Mouse (Mus musculus) hematopoietic stem cell, adult 5-6 weeks (primary cell): ENCODE measurements around the gene Plin5. TPM values are rescaled to one million over a fixed set of nuclear protein-coding genes. Genes with fewer than 3 reads are reported as not detected.

ENCODE experiments used
- ATAC-seq, 2 experiments: fragments of 125-278 bp in 1 of 2; replicated peaks in 1 of 2; 2 replicates each; pipeline ENCODE4 v1.8.0; 2016 to 2017; ENCODE audit warnings: inconsistent platforms in 2 of 2, mild to moderate bottlenecking in 2 of 2, moderate number of reproducible peaks in 2 of 2, low read depth in 1 of 2, moderate TSS enrichment in 1 of 2; ENCODE audit not compliant: low FRiP score in 2 of 2, poor library complexity in 2 of 2, severe bottlenecking in 2 of 2, insufficient read depth in 1 of 2, low TSS enrichment in 1 of 2
- total RNA-seq: library from RNA; stranded (forward); fragments of 172-1452, 232-1000 nt; gene quantifications from 2 replicates; pipeline ENCODE4 v1.2.3, GENCODE M21; 2017

Plin5 gene
- total RNA-seq, 1 experiment from 2014 or later = not detected

GRCm38 (mm10) chr17:56137839-56138613 is 20.6 kb upstream of the Plin5 start:
- ATAC-seq = no peak

GRCm38 (mm10) chr17:56136558-56136957 is 19.2 kb upstream of the Plin5 start:
- no peak for ATAC-seq

GRCm38 (mm10) chr17:56134463-56134971 is 17.1 kb upstream of the Plin5 start:
- ATAC-seq = peak; percentile 68 to 75

GRCm38 (mm10) chr17:56133457-56134363 is 16.3 kb upstream of the Plin5 start:
- ATAC-seq = peak; percentile 25 to 38; a peak in 3 of 4 replicates

GRCm38 (mm10) chr17:56132661-56133060 is 15.3 kb upstream of the Plin5 start:
- peak; percentile 15 to 34; a peak in 1 of 4 replicates for ATAC-seq

GRCm38 (mm10) chr17:56131814-56132213 is 14.4 kb upstream of the Plin5 start:
- ATAC-seq = no peak

GRCm38 (mm10) chr17:56131136-56131535 is 13.7 kb upstream of the Plin5 start:
- ATAC-seq = no peak

GRCm38 (mm10) chr17:56128246-56128645 is 10.8 kb upstream of the Plin5 start:
- peak; percentile 19 to 38; a peak in 2 of 4 replicates for ATAC-seq

GRCm38 (mm10) chr17:56126175-56126574 is 8.8 kb upstream of the Plin5 start:
- no peak for ATAC-seq

- no peak for ATAC-seq
These were observed 7.9 kb upstream of the Plin5 start for GRCm38 (mm10) chr17:56125276-56125630.

GRCm38 (mm10) chr17:56124377-56125275 is 7.2 kb upstream of the Plin5 start:
- no peak; a peak in 1 of 4 replicates for ATAC-seq

GRCm38 (mm10) chr17:56123681-56124340 is 6.4 kb upstream of the Plin5 start:
- ATAC-seq = no peak

GRCm38 (mm10) chr17:56123161-56123560 is 5.8 kb upstream of the Plin5 start:
- no peak for ATAC-seq

- ATAC-seq = no peak
These were observed 4.4 kb upstream of the Plin5 start, which contains the start of gene Lrg1 for GRCm38 (mm10) chr17:56121826-56122225. Lrg1 (minus strand) TSS chr17:56122001.

- ATAC-seq = no peak
These were observed 2.8 kb upstream of the Plin5 start for GRCm38 (mm10) chr17:56119981-56120880.

GRCm38 (mm10) chr17:56119431-56119830 is 2.0 kb upstream of the Plin5 start:
- no peak for ATAC-seq
